Mouse (Mus musculus) olfactory bulb, adult 2 months (tissue): Measurements from ENCODE around the gene Lingo1. TPM values are rescaled to one million over a fixed set of nuclear protein-coding genes. Genes with fewer than 3 reads are reported as not detected.

ENCODE experiments used
- H3K27ac ChIP-seq: fragments of 200-500 bp; 2 replicates; pipeline ENCODE4 v1.5.1; 2012; ENCODE audit warnings: low read depth, low read length; ENCODE audit not compliant: insufficient read depth
- H3K4me1 ChIP-seq: fragments of 200-500 bp; 2 replicates; pipeline ENCODE4 v1.6.1; 2012; ENCODE audit warnings: low read length; ENCODE audit not compliant: control insufficient read depth, insufficient read depth
- H3K4me3 ChIP-seq: fragments of 200-500 bp; 2 replicates; pipeline ENCODE4 v1.5.1; 2012; ENCODE audit warnings: mild to moderate bottlenecking, low read depth, low read length, moderate library complexity; ENCODE audit not compliant: insufficient read depth
- CTCF ChIP-seq: fragments of 200-500 bp; IDR thresholded peaks from 2 replicates; pipeline ENCODE4 v1.5.1; 2012; ENCODE audit warnings: low read depth, mild to moderate bottlenecking, low read length, moderate library complexity; ENCODE audit not compliant: insufficient read depth
- POLR2A ChIP-seq: fragments of 200-500 bp; IDR thresholded peaks from 2 replicates; pipeline ENCODE4 v1.6.1; 2012; ENCODE audit warnings: mild to moderate bottlenecking, low read depth, low read length, moderate library complexity; ENCODE audit not compliant: insufficient read depth
- WGBS: fragments of 180-500 bp; shearing (Covaris S2); methylation state at CpG from one replicate; pipeline ENCODE4 v1.1.7; 2018; 5-methylcytosine and 5-hydroxymethylcytosine counted together
- polyA plus RNA-seq: library from polyadenylated mRNA; stranded (reverse); fragments of >200 nt; gene quantifications from 2 replicates; pipeline ENCODE4 v1.2.4, GENCODE M21; 2012; ENCODE audit warnings: low replicate concordance; ENCODE audit not compliant: missing spikeins, insufficient read depth, insufficient read length

Gene Lingo1
- polyA plus RNA-seq, 1 experiment: not detected

DNA sequence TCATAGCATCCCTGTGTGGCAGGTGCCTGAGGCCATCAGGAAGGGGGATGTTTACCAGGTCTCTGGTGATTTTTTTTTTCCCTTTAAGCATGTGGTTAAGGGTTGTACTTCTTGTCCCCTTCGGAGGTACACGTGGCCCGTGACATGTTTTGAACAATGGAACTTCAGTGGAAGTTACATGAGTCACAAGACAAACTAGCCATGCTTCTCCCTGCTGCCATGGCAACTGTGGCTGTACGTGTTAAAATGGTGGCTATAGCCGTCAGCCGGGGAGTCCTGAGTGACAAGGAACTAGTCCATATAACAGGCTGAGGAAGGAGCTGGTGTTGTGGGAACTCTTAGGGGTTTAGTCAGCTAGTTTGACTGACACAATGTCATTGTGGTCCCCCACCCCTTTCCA, 141.1 kb downstream of the Lingo1 start:
- peaks cover 17% of the 10 kb centered on the region for H3K4me1 ChIP-seq
- TF ChIP-seq CTCF: no peak
- no peak for TF ChIP-seq POLR2A
- H3K4me3 ChIP-seq: no peak overlapping the region
- H3K27ac ChIP-seq: no peak overlapping the region
- 49% methylated on average over 6 of the region's 6 CpGs for WGBS

DNA sequence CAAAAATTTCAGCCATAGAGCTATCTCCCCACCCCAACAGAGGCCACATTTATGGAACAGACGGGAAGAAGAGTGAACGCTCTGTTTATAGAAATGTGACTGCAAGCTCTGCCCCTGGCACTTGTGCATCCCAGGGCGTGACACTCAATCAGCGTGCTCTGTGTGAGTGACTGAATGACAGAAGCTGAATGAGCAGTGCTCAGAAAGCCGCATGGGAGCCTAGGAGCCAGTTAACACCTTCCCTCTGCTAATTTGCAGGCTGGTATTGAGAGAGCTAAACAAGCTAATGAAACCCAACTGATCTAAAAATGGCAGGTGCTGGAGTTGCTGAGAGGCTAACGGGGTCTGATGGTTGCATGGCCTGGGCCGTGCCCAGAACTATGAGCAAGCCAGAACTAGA, 143.7 kb downstream of the Lingo1 start:
- no peak overlapping the region for H3K27ac ChIP-seq

GRCm38 (mm10) chr9:56651586-56651985, 144.7 kb downstream of the Lingo1 start:
- TF ChIP-seq CTCF (no peak), POLR2A (no peak)
- Histone ChIP-seq H3K27ac (no peak overlapping the region), H3K4me3 (no peak overlapping the region), H3K4me1 (peaks cover 17% of the 10 kb centered on the region)
- 61% methylated on average over 2 of the region's 2 CpGs for whole genome bisulfite sequencing

More for the DNA sequence above, 143.7 kb downstream of the Lingo1 start:
- Histone ChIP-seq H3K4me1 (peaks cover 18% of the 10 kb centered on the region), H3K4me3 (no peak overlapping the region)
- TF ChIP-seq CTCF (no peak), POLR2A (no peak)
- WGBS: 80% methylated on average over 7 of the region's 7 CpGs

GRCm38 (mm10) chr9:56646227-56647025, 149.8 kb downstream of the Lingo1 start:
- H3K4me3 ChIP-seq: no peak overlapping the region
- TF ChIP-seq CTCF (no peak), POLR2A (no peak)
- peaks cover 18% of the 10 kb centered on the region; the same call in 1 of the 2 replicates for H3K4me1 ChIP-seq
- WGBS: 81% methylated on average over 15 of the region's 15 CpGs
- no peak overlapping the region for H3K27ac ChIP-seq

- Histone ChIP-seq H3K4me3 (no peak overlapping the region), H3K4me1 (peaks cover 26% of the 10 kb centered on the region), H3K27ac (no peak overlapping the region)
- TF ChIP-seq CTCF: no peak
- TF ChIP-seq POLR2A: no peak
- 55% methylated on average over 5 of the region's 5 CpGs for WGBS
Measured at GRCm38 (mm10) chr9:56643474-56643873, 152.8 kb downstream of the Lingo1 start.

- peaks cover 46% of the 10 kb centered on the region for H3K4me1 ChIP-seq
- TF ChIP-seq CTCF (0 out of 2 replicates have a peak, but pooled peaks have one; percentile 18), POLR2A (no peak)
- no peak overlapping the region for H3K4me3 ChIP-seq
- WGBS: 68% methylated on average over 8 of the region's 8 CpGs
- no peak overlapping the region for H3K27ac ChIP-seq
Measured at GRCm38 (mm10) chr9:56638226-56638905, 157.9 kb downstream of the Lingo1 start.

DNA sequence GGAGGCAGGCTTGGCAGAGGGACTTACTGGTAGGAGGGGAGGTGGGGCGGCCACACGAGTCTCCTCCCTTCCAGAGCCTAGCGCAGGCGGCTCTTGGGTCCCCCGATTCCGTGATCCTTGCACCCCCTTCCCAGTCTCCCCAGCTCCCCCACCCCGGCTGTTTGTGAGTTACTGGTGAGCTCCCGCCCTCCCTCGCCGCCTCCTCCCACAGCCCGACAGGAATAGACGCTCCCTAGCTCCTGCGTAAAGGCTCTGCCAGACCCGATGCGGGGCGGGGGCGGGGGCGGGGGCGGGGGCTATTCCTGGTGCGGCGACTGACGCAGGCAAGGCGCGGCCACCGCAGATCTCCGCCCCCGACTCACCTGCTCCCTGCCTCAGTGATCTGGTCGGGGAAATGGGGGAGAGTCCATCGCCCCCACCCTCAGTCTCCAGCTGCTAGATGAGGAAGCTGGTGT, 158.8 kb downstream of the Lingo1 start:
- Histone ChIP-seq H3K27ac (no peak overlapping the region), H3K4me1 (peaks cover 46% of the 10 kb centered on the region), H3K4me3 (no peak overlapping the region)
- 2% methylated on average over 29 of the region's 29 CpGs for WGBS
- TF ChIP-seq POLR2A: no peak
- TF ChIP-seq CTCF: no peak

DNA sequence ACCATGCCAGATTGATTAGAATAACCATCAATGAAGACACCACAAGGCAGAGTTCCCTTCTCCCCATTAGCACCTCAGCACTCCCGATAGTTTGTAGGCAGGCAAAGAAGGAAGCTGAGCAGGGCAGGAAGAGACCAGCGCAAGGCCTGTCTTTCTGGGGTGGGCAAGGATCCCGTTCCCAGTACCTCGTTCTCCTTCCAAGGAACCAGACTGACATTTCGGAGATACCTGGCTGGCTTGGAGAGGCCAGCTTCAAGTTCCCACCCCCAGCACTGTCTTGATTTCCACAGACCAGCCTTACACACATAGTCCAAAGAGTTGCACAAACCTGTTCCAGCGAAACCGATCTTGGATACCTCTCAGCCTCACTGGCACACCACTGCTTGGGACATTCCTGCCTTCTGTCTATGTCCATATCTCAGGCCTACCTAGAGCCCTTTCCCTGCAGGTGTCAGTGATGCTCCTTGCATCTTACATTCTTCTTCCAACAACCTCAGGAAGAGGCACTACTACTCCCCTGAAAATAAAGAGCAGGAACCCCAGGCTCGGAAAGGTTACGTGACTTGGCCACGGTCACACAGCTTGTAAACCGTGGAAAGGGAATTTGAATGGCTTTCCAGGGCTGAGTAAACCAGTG, 159.4 kb downstream of the Lingo1 start:
- H3K4me1 ChIP-seq: peaks cover 46% of the 10 kb centered on the region
- no peak overlapping the region for H3K27ac ChIP-seq
- 60% methylated on average over 11 of the region's 11 CpGs for WGBS
- H3K4me3 ChIP-seq: no peak overlapping the region
- no peak for TF ChIP-seq POLR2A
- TF ChIP-seq CTCF: no peak
